Mouse (Mus musculus) forebrain, postnatal 0 days (tissue): ENCODE measurements around the gene Sdccag8. TPM values are rescaled to one million over a fixed set of nuclear protein-coding genes. Genes with fewer than 3 reads are reported as not detected.

Source experiments
- ATAC-seq: fragments of 200-750 bp; cut with Nextera tagmentation; 2 replicates; pipeline ENCODE4 v1.8.0; 2017; ENCODE audit warnings: mild to moderate bottlenecking, moderate library complexity
- DNase-seq: peaks from one replicate; pipeline ENCODE4 v3.0.0-alpha.2; 2015
- H3K27ac ChIP-seq: fragments of 300-500 bp; sonication (generic); 2 replicates; pipeline ENCODE4 v1.5.1; 2014; ENCODE audit warnings: low read depth, mild to moderate bottlenecking, antibody characterized with exemption, low read length, moderate library complexity, mixed read lengths
- H3K27me3 ChIP-seq: fragments of 300-500 bp; sonication (generic); 2 replicates; pipeline ENCODE4 v1.6.1; 2014; ENCODE audit warnings: mild to moderate bottlenecking, low read length, mixed read lengths; ENCODE audit not compliant: insufficient read depth
- H3K36me3 ChIP-seq: fragments of 300-500 bp; sonication (generic); 2 replicates; pipeline ENCODE4 v1.6.1; 2014; ENCODE audit warnings: mild to moderate bottlenecking, moderate library complexity; ENCODE audit not compliant: insufficient read depth
- H3K4me1 ChIP-seq: fragments of 300-500 bp; sonication (generic); 2 replicates; pipeline ENCODE4 v1.6.1; 2014; ENCODE audit warnings: antibody characterized with exemption; ENCODE audit not compliant: insufficient read depth
- H3K4me2 ChIP-seq: fragments of 300-500 bp; sonication (generic); 2 replicates; pipeline ENCODE4 v1.6.1; 2014; ENCODE audit warnings: low read depth, mild to moderate bottlenecking, moderate library complexity
- H3K4me3 ChIP-seq: fragments of 300-500 bp; sonication (generic); 2 replicates; pipeline ENCODE4 v1.5.1; 2014; ENCODE audit warnings: low read depth, low read length, mixed read lengths
- H3K9ac ChIP-seq: fragments of 300-500 bp; sonication (generic); 2 replicates; pipeline ENCODE4 v1.6.1; 2014; ENCODE audit warnings: mild to moderate bottlenecking
- H3K9me3 ChIP-seq: fragments of 300-500 bp; sonication (generic); 2 replicates; pipeline ENCODE4 v1.6.1; 2016; ENCODE audit warnings: low read length
- CTCF ChIP-seq: sonication (generic); IDR thresholded peaks from 2 replicates; pipeline ENCODE4 v1.5.1; 2016; ENCODE audit warnings: antibody characterized with exemption, control low read depth, low read depth
- WGBS: fragments of 180-500 bp; shearing (Covaris S2); extraction: QIAGEN DNeasy Blood & Tissue Kit; methylation state at CpG from one replicate; pipeline ENCODE4 v1.1.7; 2014; 5-methylcytosine and 5-hydroxymethylcytosine counted together
- polyA plus RNA-seq: library from polyadenylated mRNA; unstranded; fragments of >200 nt; fragmentation: Nextera tagmentation; extraction: Ambion mirVana; gene quantifications from 2 replicates; pipeline ENCODE4 v1.2.1, GENCODE M21; 2015
- total RNA-seq: library from RNA; depleted of rRNA; stranded (reverse); fragments of >200 nt; gene quantifications from 2 replicates; pipeline ENCODE4 v1.2.3, GENCODE M21; 2014

The Sdccag8 gene
- total and polyA plus RNA-seq, 2 experiments from 2014 or later, result 14.0 to 32.8 TPM

GRCm38 (mm10) chr1:176851401-176851800 is 36.9 kb downstream of the Sdccag8 start:
- Histone ChIP-seq H3K27ac (no peak overlapping the region), H3K27me3 (no peaks in the 10 kb centered on the region), H3K4me2 (no peak overlapping the region), H3K9me3 (no peaks in the 10 kb centered on the region), H3K9ac (no peak overlapping the region), H3K36me3 (peaks cover 11% of the 10 kb centered on the region), H3K4me3 (no peak overlapping the region), H3K4me1 (no peaks in the 10 kb centered on the region)
- 91% methylated on average over 7 of the region's 7 CpGs for WGBS
- DNase-seq (no peak), ATAC-seq (no peak)
- no peak for TF ChIP-seq CTCF

GRCm38 (mm10) chr1:176852813-176853590 is 38.5 kb downstream of the Sdccag8 start:
- ATAC-seq (no peak), DNase-seq (no peak)
- no peak overlapping the region for H3K4me3 ChIP-seq
- no peaks in the 10 kb centered on the region for H3K4me1 ChIP-seq
- no peaks in the 10 kb centered on the region for H3K27me3 ChIP-seq
- H3K27ac ChIP-seq, result no peak overlapping the region
- no peak overlapping the region for H3K9ac ChIP-seq
- peaks cover 10% of the 10 kb centered on the region for H3K36me3 ChIP-seq
- no peaks in the 10 kb centered on the region for H3K9me3 ChIP-seq
- H3K4me2 ChIP-seq, result no peak overlapping the region
- WGBS, result 82% methylated on average over 9 of the region's 9 CpGs
- TF ChIP-seq CTCF, result no peak

- Histone ChIP-seq H3K4me1 (no peaks in the 10 kb centered on the region), H3K4me2 (no peak overlapping the region), H3K9me3 (no peaks in the 10 kb centered on the region), H3K27ac (no peak overlapping the region), H3K27me3 (no peaks in the 10 kb centered on the region), H3K36me3 (no peaks in the 10 kb centered on the region), H3K4me3 (no peak overlapping the region), H3K9ac (no peak overlapping the region)
- DNase-seq (peak; percentile 91), ATAC-seq (peak; percentile 48; the same call in 1 of the 2 replicates)
- 62% methylated on average over 9 of the region's 9 CpGs for WGBS
- peak; percentile 89 for TF ChIP-seq CTCF
Observed at GRCm38 (mm10) chr1:176861981-176862644, 47.7 kb downstream of the Sdccag8 start.

- no peak overlapping the region for H3K27ac ChIP-seq
- no peaks in the 10 kb centered on the region for H3K27me3 ChIP-seq
- H3K9me3 ChIP-seq, result no peaks in the 10 kb centered on the region
- H3K36me3 ChIP-seq, result peaks cover 4% of the 10 kb centered on the region; the same call in 1 of the 2 replicates
- ATAC-seq (no peak), DNase-seq (no peak)
- no peaks in the 10 kb centered on the region for H3K4me1 ChIP-seq
- TF ChIP-seq CTCF, result no peak
- no peak overlapping the region for H3K4me3 ChIP-seq
- H3K4me2 ChIP-seq, result no peak overlapping the region
- WGBS, result 88% methylated on average over 11 of the region's 11 CpGs
- H3K9ac ChIP-seq, result no peak overlapping the region
Observed at GRCm38 (mm10) chr1:176870501-176870900, 56.0 kb downstream of the Sdccag8 start.

GRCm38 (mm10) chr1:176871975-176872374 is 57.5 kb downstream of the Sdccag8 start:
- no peaks in the 10 kb centered on the region for H3K4me1 ChIP-seq
- no peak overlapping the region for H3K4me2 ChIP-seq
- peaks cover 4% of the 10 kb centered on the region; the same call in 1 of the 2 replicates for H3K36me3 ChIP-seq
- no peaks in the 10 kb centered on the region for H3K9me3 ChIP-seq
- no peak for TF ChIP-seq CTCF
- DNase-seq (no peak), ATAC-seq (no peak)
- H3K27me3 ChIP-seq, result no peaks in the 10 kb centered on the region
- no peak overlapping the region for H3K27ac ChIP-seq
- H3K9ac ChIP-seq, result no peak overlapping the region
- no peak overlapping the region for H3K4me3 ChIP-seq
- WGBS, result 71% methylated on average over 3 of the region's 3 CpGs

DNA sequence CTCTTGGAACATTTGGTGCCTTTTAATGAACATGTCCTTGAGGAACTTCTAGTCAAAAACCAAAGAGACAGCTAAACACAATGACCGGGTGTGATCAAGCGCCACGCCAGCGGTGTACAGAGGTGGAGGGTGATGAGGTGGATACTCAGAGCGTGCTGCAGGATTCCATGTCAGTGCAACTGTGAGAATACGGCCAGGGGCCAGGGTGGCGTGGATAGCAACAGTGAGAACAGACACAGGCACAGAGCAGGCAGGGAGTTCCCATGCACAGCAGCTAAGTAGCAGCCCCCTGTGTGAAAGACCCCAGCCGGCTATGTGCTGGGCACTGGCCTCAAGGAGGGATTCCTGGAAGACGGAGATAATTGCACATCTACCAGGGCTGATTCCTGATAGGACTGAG is 59.0 kb downstream of the Sdccag8 start:
- DNase-seq, result no peak
- Histone ChIP-seq H3K9ac (no peak overlapping the region), H3K9me3 (no peaks in the 10 kb centered on the region), H3K27me3 (no peaks in the 10 kb centered on the region), H3K27ac (no peak overlapping the region), H3K4me3 (no peak overlapping the region), H3K36me3 (peaks cover 2% of the 10 kb centered on the region; the same call in 1 of the 2 replicates), H3K4me2 (no peak overlapping the region), H3K4me1 (no peaks in the 10 kb centered on the region)
- no peak for ATAC-seq
- 78% methylated on average over 9 of the region's 9 CpGs for WGBS
- no peak for TF ChIP-seq CTCF

- H3K36me3 ChIP-seq, result no peaks in the 10 kb centered on the region
- no peaks in the 10 kb centered on the region for H3K9me3 ChIP-seq
- no peak overlapping the region for H3K4me3 ChIP-seq
- H3K27me3 ChIP-seq, result no peaks in the 10 kb centered on the region
- H3K4me1 ChIP-seq, result no peaks in the 10 kb centered on the region
- no peak for DNase-seq
- ATAC-seq, result no peak
- no peak for TF ChIP-seq CTCF
- no peak overlapping the region for H3K27ac ChIP-seq
- no peak overlapping the region for H3K4me2 ChIP-seq
- H3K9ac ChIP-seq, result no peak overlapping the region
Observed at GRCm38 (mm10) chr1:176874155-176874554, 59.7 kb downstream of the Sdccag8 start.
